Mouse (Mus musculus): ENCODE data around the gene Actr10.

- TF ChIP-seq CTCF (IDR thresholded peaks at IDR 0.05; ENCODE audit: extremely low read depth, insufficient read depth, insufficient read length, insufficient replicate concordance): no peak
- TF ChIP-seq POLR2A (IDR thresholded peaks at IDR 0.05; ENCODE audit: low read depth, low read length): no peak
Measured at GRCm38 (mm10) chr12:70997225-70997624, 59.6 kb downstream of the Actr10 start.
